Mouse (Mus musculus) neural tube, embryonic 14.5 days (tissue): ENCODE data around the gene Lama2. TPM values are rescaled to one million over a fixed set of nuclear protein-coding genes. Genes with fewer than 3 reads are reported as not detected.
"Not testable (repeated sequence)": the region's sequence is repeated elsewhere in the genome, so short reads cannot be mapped to it uniquely, and the experiment has no call there.

ENCODE experiments used
- ATAC-seq: fragments of 200-750 bp; cut with Nextera tagmentation; 2 replicates; pipeline ENCODE4 v1.8.0; 2017; ENCODE audit warnings: low read depth, mild to moderate bottlenecking, moderate TSS enrichment, moderate library complexity
- H3K27ac ChIP-seq: fragments of 300-500 bp; sonication (generic); 2 replicates; pipeline ENCODE4 v1.5.1; 2014; ENCODE audit warnings: low read depth, mild to moderate bottlenecking, control low read depth, low read length, moderate library complexity, mixed read lengths
- H3K27me3 ChIP-seq: fragments of 300-500 bp; sonication (generic); 2 replicates; pipeline ENCODE4 v1.6.1; 2014; ENCODE audit warnings: low read length; ENCODE audit not compliant: control insufficient read depth, insufficient read depth
- H3K36me3 ChIP-seq: fragments of 300-500 bp; sonication (generic); 2 replicates; pipeline ENCODE4 v1.6.1; 2014; ENCODE audit warnings: low read length, mixed read lengths; ENCODE audit not compliant: control insufficient read depth, insufficient read depth
- H3K4me1 ChIP-seq: fragments of 300-500 bp; sonication (generic); 2 replicates; pipeline ENCODE4 v1.6.1; 2014; ENCODE audit warnings: low read length; ENCODE audit not compliant: control insufficient read depth, insufficient read depth
- H3K4me2 ChIP-seq: fragments of 300-500 bp; sonication (generic); 2 replicates; pipeline ENCODE4 v1.6.1; 2014; ENCODE audit warnings: mild to moderate bottlenecking, low read depth, low read length, control low read depth
- H3K4me3 ChIP-seq: fragments of 300-500 bp; sonication (generic); 2 replicates; pipeline ENCODE4 v1.5.1; 2014; ENCODE audit warnings: low read depth, low read length, control low read depth, mixed read lengths
- H3K9ac ChIP-seq: fragments of 300-500 bp; sonication (generic); replicated peaks from 2 replicates; pipeline ENCODE4 v1.6.1; 2014; ENCODE audit warnings: low read depth, mild to moderate bottlenecking, control low read depth, low read length, mixed read lengths
- H3K9me3 ChIP-seq: fragments of 300-500 bp; sonication (generic); 2 replicates; pipeline ENCODE4 v1.6.1; 2016; ENCODE audit warnings: low read length; ENCODE audit not compliant: control insufficient read depth
- WGBS: fragments of 180-500 bp; shearing (Covaris S2); extraction: QIAGEN DNeasy Blood & Tissue Kit; methylation state at CpG from one replicate; pipeline ENCODE4 v1.1.7; 2014; 5-methylcytosine and 5-hydroxymethylcytosine counted together
- polyA plus RNA-seq: library from polyadenylated mRNA; unstranded; fragments of >200 nt; fragmentation: Nextera tagmentation; extraction: Ambion mirVana; gene quantifications from 2 replicates; pipeline ENCODE4 v1.2.1, GENCODE M21; 2014

The Lama2 gene
- polyA plus RNA-seq, 1 experiment from 2014 or later = 0.86 TPM

DNA sequence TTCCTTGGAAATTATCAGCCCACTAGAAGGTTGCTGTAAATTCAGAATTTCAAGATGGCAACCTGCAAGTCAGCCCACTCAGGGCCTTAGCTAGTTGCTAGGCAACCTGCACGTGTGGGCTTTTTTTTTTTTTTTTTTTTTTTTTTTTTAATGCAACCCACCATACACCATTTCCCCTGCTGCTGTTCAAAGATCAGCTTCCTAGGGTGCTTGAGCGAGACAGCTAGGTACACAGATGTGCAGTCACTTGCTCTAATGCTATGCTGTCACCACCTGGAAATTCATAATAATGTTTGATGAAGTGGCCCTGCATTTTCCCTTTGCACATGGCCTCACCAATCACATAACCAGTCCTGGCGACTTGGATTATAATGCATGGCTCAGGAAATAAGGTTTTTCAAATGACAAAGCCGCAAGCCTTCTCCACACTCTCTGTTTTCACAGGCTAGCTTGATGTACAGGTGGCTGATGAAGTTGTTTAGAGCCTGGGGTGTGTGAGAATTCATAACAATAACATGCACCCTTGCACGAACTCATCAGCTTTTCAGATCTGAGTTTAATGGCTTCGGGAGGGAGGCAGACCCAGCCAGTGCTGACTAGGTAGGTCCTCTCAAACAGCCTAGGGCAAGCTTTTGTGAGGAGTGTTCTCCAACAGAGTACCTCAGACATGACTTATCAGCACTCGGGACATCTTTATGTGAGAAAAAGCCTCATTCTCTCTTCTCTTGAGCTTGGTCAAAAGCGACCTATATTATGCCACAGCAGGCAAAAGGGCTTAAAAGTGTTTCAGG, 625.4 kb downstream of the Lama2 start:
- H3K36me3 ChIP-seq = no peaks in the 10 kb centered on the region
- no peak overlapping the region for H3K4me2 ChIP-seq
- peak; percentile 59; the same call in 1 of the 2 replicates for ATAC-seq
- no peak overlapping the region for H3K4me3 ChIP-seq
- H3K9ac ChIP-seq = no peak overlapping the region
- WGBS = 55% methylated on average over 8 of the region's 8 CpGs
- H3K27ac ChIP-seq = peak overlapping the region; percentile 28; the same call in 1 of the 2 replicates
- no peaks in the 10 kb centered on the region for H3K4me1 ChIP-seq
- H3K27me3 ChIP-seq = no peaks in the 10 kb centered on the region
- no peaks in the 10 kb centered on the region for H3K9me3 ChIP-seq

DNA sequence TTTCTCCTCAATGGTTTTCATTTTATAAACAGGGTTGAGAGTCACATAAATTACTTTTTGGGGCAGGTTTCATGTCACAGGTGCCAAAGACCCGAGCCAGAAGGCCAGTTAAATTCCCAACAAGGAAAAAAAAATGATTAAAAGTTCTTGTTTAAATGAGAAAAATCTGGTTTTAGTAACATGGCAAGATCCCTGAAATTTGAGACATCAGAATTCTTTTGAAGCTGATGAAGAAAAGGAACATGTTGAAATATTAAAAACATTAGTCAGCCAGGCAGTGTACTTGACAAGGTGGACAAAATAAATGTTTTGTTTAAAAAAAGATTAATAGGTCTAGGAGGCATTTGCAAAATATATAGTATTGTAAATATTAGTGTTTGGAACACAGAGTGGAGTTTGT, 634.1 kb downstream of the Lama2 start:
- Histone ChIP-seq H3K27ac (no peak overlapping the region), H3K36me3 (no peaks in the 10 kb centered on the region), H3K9ac (no peak overlapping the region), H3K9me3 (no peaks in the 10 kb centered on the region), H3K4me2 (no peak overlapping the region), H3K4me3 (no peak overlapping the region), H3K27me3 (no peaks in the 10 kb centered on the region), H3K4me1 (no peaks in the 10 kb centered on the region)
- ATAC-seq = no peak
- 62% methylated on average over 1 of the region's 1 CpGs for WGBS

DNA sequence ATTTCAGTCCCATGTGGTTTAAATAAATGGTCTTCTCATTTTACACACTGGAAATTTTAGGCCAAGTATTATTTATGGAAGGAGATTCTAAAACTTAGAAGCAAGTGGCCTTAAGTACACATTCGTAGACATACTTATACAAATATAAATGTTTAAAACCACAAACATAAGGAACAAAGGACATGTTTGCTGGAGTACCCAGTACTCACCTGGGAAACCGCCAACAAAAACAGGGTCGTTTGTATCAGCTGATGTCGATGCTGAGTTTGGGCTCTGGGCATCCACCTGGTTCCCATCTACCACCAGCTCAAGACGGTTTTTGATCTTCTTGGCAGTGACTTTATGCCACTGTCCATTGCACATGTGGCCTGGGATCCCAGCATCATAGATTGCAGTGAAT, 635.5 kb downstream of the Lama2 start:
- H3K4me1 ChIP-seq, H3K9ac ChIP-seq, H3K4me3 ChIP-seq, ATAC-seq, H3K27ac ChIP-seq, H3K4me2 ChIP-seq, H3K27me3 ChIP-seq, H3K36me3 ChIP-seq, H3K9me3 ChIP-seq: not testable (repeated sequence)
- WGBS = 92% methylated on average over 5 of the region's 5 CpGs

DNA sequence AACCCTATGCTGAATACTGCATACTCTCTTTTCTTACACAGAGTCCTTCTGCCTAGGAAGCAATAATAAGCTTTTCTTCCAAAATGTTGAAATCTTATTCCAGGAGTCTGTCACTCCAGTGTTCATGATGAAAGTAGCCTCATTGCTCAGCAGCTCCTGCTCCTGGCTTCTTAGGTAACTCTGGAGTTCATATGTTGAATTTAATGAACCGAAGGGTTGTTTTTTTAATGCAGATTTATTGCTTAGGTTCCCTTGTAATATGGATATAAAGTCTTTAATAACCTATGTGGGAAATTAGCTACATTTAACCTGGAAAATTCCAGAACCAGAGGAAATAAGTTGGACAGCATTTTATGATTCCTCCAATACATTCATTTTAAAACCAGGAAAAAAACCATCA, 636.0 kb downstream of the Lama2 start:
- Histone ChIP-seq H3K27ac (no peak overlapping the region), H3K27me3 (no peaks in the 10 kb centered on the region), H3K4me3 (no peak overlapping the region), H3K36me3 (no peaks in the 10 kb centered on the region), H3K4me2 (no peak overlapping the region), H3K9me3 (no peaks in the 10 kb centered on the region), H3K9ac (no peak overlapping the region), H3K4me1 (no peaks in the 10 kb centered on the region)
- 83% methylated on average over 1 of the region's 1 CpGs for WGBS
- no peak for ATAC-seq

- Histone ChIP-seq H3K4me1 (no peaks in the 10 kb centered on the region), H3K27ac (no peak overlapping the region), H3K4me2 (no peak overlapping the region), H3K9ac (no peak overlapping the region), H3K36me3 (no peaks in the 10 kb centered on the region), H3K9me3 (no peaks in the 10 kb centered on the region), H3K4me3 (no peak overlapping the region), H3K27me3 (no peaks in the 10 kb centered on the region)
- 81% methylated on average over 2 of the region's 2 CpGs for WGBS
- ATAC-seq = no peak
Observed at GRCm38 (mm10) chr10:26982621-26983020, 636.9 kb downstream of the Lama2 start.

DNA sequence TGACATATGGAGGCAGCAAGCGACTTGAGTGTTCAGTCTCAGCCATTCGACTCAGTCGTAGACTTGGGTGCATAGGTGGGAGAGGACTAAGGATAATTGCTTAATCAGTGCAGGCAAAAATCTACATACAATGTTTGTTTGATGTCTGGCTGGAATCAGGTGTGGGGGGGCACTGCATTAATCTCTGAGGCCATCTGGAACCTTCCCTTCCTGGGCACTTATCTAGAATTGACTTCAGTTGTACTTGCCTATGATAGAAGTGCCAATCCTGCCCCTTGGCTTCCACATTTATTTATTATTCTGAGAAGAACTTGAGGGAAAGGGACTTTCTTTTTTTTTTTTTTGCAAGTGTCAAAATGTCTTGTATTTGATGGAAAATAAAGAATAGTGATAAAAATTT, 644.2 kb downstream of the Lama2 start:
- 96% methylated on average over 3 of the region's 3 CpGs for WGBS
- no peak overlapping the region for H3K9ac ChIP-seq
- H3K27me3 ChIP-seq = no peaks in the 10 kb centered on the region
- no peak overlapping the region for H3K4me2 ChIP-seq
- no peaks in the 10 kb centered on the region for H3K9me3 ChIP-seq
- ATAC-seq = no peak
- no peaks in the 10 kb centered on the region for H3K36me3 ChIP-seq
- no peaks in the 10 kb centered on the region for H3K4me1 ChIP-seq
- no peak overlapping the region for H3K27ac ChIP-seq
- no peak overlapping the region for H3K4me3 ChIP-seq

DNA sequence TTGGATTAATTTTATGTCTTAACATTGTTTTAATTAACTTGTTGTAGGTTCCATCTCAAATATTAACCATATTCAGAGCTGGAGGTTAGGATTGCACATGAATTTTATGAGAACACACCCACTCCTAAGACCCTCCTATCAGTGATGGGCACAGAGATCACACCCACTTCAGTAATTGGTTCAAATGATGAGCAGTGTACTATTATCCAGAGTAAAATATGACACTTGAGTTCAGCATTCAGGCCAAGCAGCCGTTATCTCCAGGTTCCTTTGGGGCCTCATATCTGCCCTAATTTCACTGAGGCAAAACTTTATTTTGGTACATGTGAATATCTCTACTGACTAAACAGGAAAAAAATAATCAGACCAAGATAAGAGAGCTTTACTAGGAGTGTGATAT, 645.3 kb downstream of the Lama2 start:
- no peak overlapping the region for H3K4me2 ChIP-seq
- no peak for ATAC-seq
- no peaks in the 10 kb centered on the region for H3K9me3 ChIP-seq
- WGBS = 88% methylated on average over 1 of the region's 1 CpGs
- no peaks in the 10 kb centered on the region for H3K4me1 ChIP-seq
- H3K9ac ChIP-seq = no peak overlapping the region
- H3K36me3 ChIP-seq = no peaks in the 10 kb centered on the region
- H3K27me3 ChIP-seq = no peaks in the 10 kb centered on the region
- H3K4me3 ChIP-seq = no peak overlapping the region
- H3K27ac ChIP-seq = no peak overlapping the region

- H3K4me3 ChIP-seq = no peak overlapping the region
- no peak overlapping the region for H3K27ac ChIP-seq
- no peaks in the 10 kb centered on the region for H3K36me3 ChIP-seq
- no peak for ATAC-seq
- H3K4me2 ChIP-seq = no peak overlapping the region
- H3K9ac ChIP-seq = no peak overlapping the region
- H3K4me1 ChIP-seq = no peaks in the 10 kb centered on the region
- H3K27me3 ChIP-seq = no peaks in the 10 kb centered on the region
- 95% methylated on average over 2 of the region's 2 CpGs for WGBS
- H3K9me3 ChIP-seq = no peaks in the 10 kb centered on the region
Observed at GRCm38 (mm10) chr10:26973575-26973974, 646.0 kb downstream of the Lama2 start.

- WGBS = 83% methylated on average over 3 of the region's 3 CpGs
- no peaks in the 10 kb centered on the region for H3K36me3 ChIP-seq
- no peak overlapping the region for H3K9ac ChIP-seq
- no peak overlapping the region for H3K4me3 ChIP-seq
- no peaks in the 10 kb centered on the region for H3K27me3 ChIP-seq
- H3K4me1 ChIP-seq = no peaks in the 10 kb centered on the region
- no peak overlapping the region for H3K27ac ChIP-seq
- H3K9me3 ChIP-seq = no peaks in the 10 kb centered on the region; the same call in 1 of the 2 replicates
- H3K4me2 ChIP-seq = no peak overlapping the region
- ATAC-seq = no peak
Observed at GRCm38 (mm10) chr10:26958513-26958912, 661.0 kb downstream of the Lama2 start.
